Mouse (Mus musculus) forelimb bud, embryonic 11.5 days (tissue): ENCODE measurements around the gene Olfr643.
"Not testable (repeated sequence)": the region's sequence is repeated elsewhere in the genome, so short reads cannot be mapped to it uniquely, and the experiment has no call there.

Source experiments
- DNase-seq: peaks from one replicate; pipeline ENCODE4 v3.0.0-alpha.2; 2012; ENCODE audit warnings: low read depth, low spot score

Olfr643 gene

GRCm38 (mm10) chr7:104018953-104019352 is 118.3 kb downstream of the Olfr643 start:
- no peak for DNase-seq

GRCm38 (mm10) chr7:104017203-104017602 is 120.0 kb downstream of the Olfr643 start, which contains the start of gene Olfr639:
Gene Olfr639 (minus strand): TSS chr7:104017303.
- no peak for DNase-seq

DNA sequence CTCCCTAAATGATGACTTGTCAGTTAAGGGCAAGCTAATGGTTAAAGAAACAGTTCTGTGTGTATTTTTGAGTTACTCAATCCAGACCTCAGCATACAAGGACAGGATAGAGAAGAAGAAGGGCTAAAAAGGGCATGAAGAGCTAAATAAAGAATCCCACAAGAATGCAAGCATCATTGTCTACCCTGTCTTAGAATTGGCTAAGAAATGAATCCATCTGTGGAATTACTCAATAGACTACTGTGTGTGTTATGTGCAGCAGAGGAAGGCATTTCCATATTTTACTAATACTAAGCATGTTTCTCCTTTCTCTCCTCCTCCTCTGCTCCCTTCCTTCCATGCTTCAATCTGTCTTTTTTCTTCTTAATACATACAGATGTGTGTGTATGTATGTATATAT is 138.1 kb downstream of the Olfr643 start:
- no peak for DNase-seq

DNA sequence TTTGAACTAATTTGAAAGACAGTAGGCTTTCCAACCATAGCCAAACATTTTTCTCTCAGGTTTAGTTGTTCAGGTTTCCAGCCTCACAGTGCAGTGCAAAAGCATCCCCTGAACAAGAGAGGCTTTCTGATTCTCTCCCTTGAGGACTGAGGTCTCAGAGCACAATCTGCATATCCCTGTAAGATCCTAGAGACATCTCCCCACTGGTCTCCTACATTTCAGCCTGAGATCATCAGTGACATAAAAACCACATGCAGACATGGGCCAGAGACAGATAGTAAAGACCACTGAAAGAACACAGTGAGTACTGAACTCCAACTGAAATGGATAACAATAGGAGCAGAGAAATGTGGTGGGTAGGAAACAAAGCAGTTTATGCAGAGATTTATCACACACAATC is 138.8 kb downstream of the Olfr643 start, which contains the start of gene Olfr638:
Gene Olfr638 (plus strand): TSS at position 301 of the 400 bp plus-strand sequence.
- no peak for DNase-seq

DNA sequence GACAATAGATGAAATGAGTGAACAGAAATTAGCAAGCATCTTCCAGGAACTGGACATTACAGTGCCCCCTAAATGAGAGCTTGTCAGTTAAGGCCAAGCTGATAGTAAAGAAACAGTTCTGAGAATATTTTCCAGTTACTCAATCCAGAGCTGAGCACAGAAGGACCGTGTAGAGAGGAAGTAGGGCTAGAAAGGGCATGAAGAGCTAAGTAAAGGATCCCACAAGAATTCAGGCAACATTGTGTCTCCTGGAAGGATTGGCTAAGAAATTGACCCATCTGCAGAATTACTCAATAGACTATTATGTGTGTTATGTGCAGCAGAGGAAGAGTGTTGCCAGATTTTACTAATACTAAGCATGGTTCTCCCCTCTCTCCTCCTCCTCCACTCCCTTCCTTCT is 165.4 kb downstream of the Olfr643 start:
- DNase-seq: no peak

- no peak for DNase-seq
Observed at GRCm38 (mm10) chr7:103970852-103971251, 166.4 kb downstream of the Olfr643 start, which contains the start of gene Olfr635. Gene Olfr635 (plus strand): TSS chr7:103971152.

- DNase-seq: not testable (repeated sequence)
Observed at GRCm38 (mm10) chr7:103966873-103967272, 170.3 kb downstream of the Olfr643 start.
